In genomic region chr16:29838981-29839661, GRCm38 (mm10) we compare ENCODE assay signal across 8 mouse cellular contexts.
DNase-seq lines count a peak whose midpoint lies in the region; ATAC-seq and TF ChIP-seq lines count a peak whose summit lies in the region.

No protein-coding gene starts in this region.

- peaks cover 53% of the 10 kb centered on the region for H3K4me1 ChIP-seq in embryonic facial prominence, embryonic 10.5 days
- H3K4me1 ChIP-seq in kidney, adult 2 months (ENCODE audit: control insufficient read depth, insufficient read depth, low read length), result no peaks in the 10 kb centered on the region
- peaks cover 36% of the 10 kb centered on the region for H3K4me1 ChIP-seq in limb, embryonic 13.5 days
- peaks cover 20% of the 10 kb centered on the region for H3K4me1 ChIP-seq in midbrain, embryonic 16.5 days (ENCODE audit: control insufficient read depth, insufficient read depth, low read length)
- H3K4me1 ChIP-seq in stomach, embryonic 16.5 days (ENCODE audit: control insufficient read depth, insufficient read depth, low read length), result peaks cover 16% of the 10 kb centered on the region

- TF ChIP-seq CTCF in kidney, adult 2 months (conservative IDR thresholded peaks at IDR 0.05; ENCODE audit: insufficient read depth, insufficient read length, low read depth, low read length), result no peak

- H3K4me2 ChIP-seq in limb, embryonic 13.5 days (replicated peaks), result peak overlapping the region; percentile 63
- peak overlapping the region; percentile 65 for H3K4me2 ChIP-seq in midbrain, embryonic 16.5 days (ENCODE audit: low read length)
- peak overlapping the region; percentile 59 for H3K4me2 ChIP-seq in stomach, embryonic 16.5 days (ENCODE audit: low read depth, low read length)

- no peaks in the 10 kb centered on the region for H3K9me3 ChIP-seq in embryonic facial prominence, embryonic 10.5 days
- H3K9me3 ChIP-seq in limb, embryonic 13.5 days, result no peaks in the 10 kb centered on the region
- H3K9me3 ChIP-seq in midbrain, embryonic 16.5 days (replicated peaks; ENCODE audit: control insufficient read depth, low read length, poor library complexity, severe bottlenecking), result no peaks in the 10 kb centered on the region
- no peaks in the 10 kb centered on the region for H3K9me3 ChIP-seq in stomach, embryonic 16.5 days (replicated peaks; ENCODE audit: control insufficient read depth, low read length)

- DNase-seq in spleen, adult 18-20 months, result peak; percentile 18 to 48
- DNase-seq in spleen, adult 12 weeks (ENCODE audit: low spot score), result no peak
- peak; percentile 83 for DNase-seq in embryonic facial prominence, embryonic 10.5 days (ENCODE audit: low spot score)
- peak; percentile 41 for DNase-seq in kidney, adult 2 months

- peaks cover 56% of the 10 kb centered on the region for H3K27me3 ChIP-seq in embryonic facial prominence, embryonic 10.5 days (replicated peaks; ENCODE audit: low read depth, poor library complexity, severe bottlenecking)
- no peaks in the 10 kb centered on the region for H3K27me3 ChIP-seq in kidney, adult 2 months (replicated peaks; ENCODE audit: control insufficient read depth, insufficient read depth, low read length)
- H3K27me3 ChIP-seq in limb, embryonic 13.5 days, result no peaks in the 10 kb centered on the region
- peaks cover 15% of the 10 kb centered on the region for H3K27me3 ChIP-seq in midbrain, embryonic 16.5 days (ENCODE audit: control insufficient read depth, insufficient read depth, low read depth, low read length)
- no peaks in the 10 kb centered on the region for H3K27me3 ChIP-seq in stomach, embryonic 16.5 days (ENCODE audit: control insufficient read depth, insufficient read depth, low read length)

- 5% methylated on average over 28 of the region's 28 CpGs for WGBS in embryonic facial prominence, embryonic 10.5 days
- WGBS in kidney, adult 2 months, result 12% methylated on average over 28 of the region's 28 CpGs
- WGBS in limb, embryonic 13.5 days, result 4% methylated on average over 28 of the region's 28 CpGs
- WGBS in midbrain, embryonic 16.5 days, result 5% methylated on average over 28 of the region's 28 CpGs
- 7% methylated on average over 28 of the region's 28 CpGs for WGBS in stomach, embryonic 16.5 days

- no peaks in the 10 kb centered on the region for H3K36me3 ChIP-seq in embryonic facial prominence, embryonic 10.5 days (replicated peaks)
- H3K36me3 ChIP-seq in kidney, adult 2 months (ENCODE audit: control insufficient read depth, insufficient read depth, low read length), result no peaks in the 10 kb centered on the region
- H3K36me3 ChIP-seq in limb, embryonic 13.5 days, result no peaks in the 10 kb centered on the region
- H3K36me3 ChIP-seq in midbrain, embryonic 16.5 days (ENCODE audit: control insufficient read depth, insufficient read depth, low read length), result no peaks in the 10 kb centered on the region
- no peaks in the 10 kb centered on the region for H3K36me3 ChIP-seq in stomach, embryonic 16.5 days (ENCODE audit: control insufficient read depth, insufficient read depth, low read length)

- TF ChIP-seq POLR2A in kidney, adult 2 months (IDR thresholded peaks at IDR 0.05; ENCODE audit: low read depth, low read length), result no peak

- H3K4me3 ChIP-seq in embryonic facial prominence, embryonic 10.5 days, result peak overlapping the region; percentile 49
- no peak overlapping the region for H3K4me3 ChIP-seq in kidney, adult 2 months (ENCODE audit: insufficient read depth, low read depth, low read length)
- peak overlapping the region; percentile 30 for H3K4me3 ChIP-seq in limb, embryonic 13.5 days
- H3K4me3 ChIP-seq in midbrain, embryonic 16.5 days (ENCODE audit: low read depth, low read length), result peak overlapping the region; percentile 34
- peak overlapping the region; percentile 42 for H3K4me3 ChIP-seq in stomach, embryonic 16.5 days (replicated peaks; ENCODE audit: low read length)

- peak overlapping the region; percentile 85 for H3K27ac ChIP-seq in embryonic facial prominence, embryonic 10.5 days (replicated peaks)
- no peak overlapping the region for H3K27ac ChIP-seq in kidney, adult 2 months (ENCODE audit: insufficient read depth, low read depth, low read length)
- H3K27ac ChIP-seq in limb, embryonic 13.5 days, result peak overlapping the region; percentile 87
- peak overlapping the region; percentile 36; the same call in 1 of the 2 replicates for H3K27ac ChIP-seq in midbrain, embryonic 16.5 days (ENCODE audit: low read length)
- peak overlapping the region; percentile 59 for H3K27ac ChIP-seq in stomach, embryonic 16.5 days (ENCODE audit: low read length)

- peak; percentile 76 for ATAC-seq in granulocyte monocyte progenitor cell, adult 5-6 weeks (replicated peaks; ENCODE audit: poor library complexity, severe bottlenecking)
- ATAC-seq in limb, embryonic 13.5 days (ENCODE audit: low FRiP score, low read depth), result peak; percentile 69
- peak; percentile 47 for ATAC-seq in midbrain, embryonic 16.5 days
- peak; percentile 57; the same call in 1 of the 2 replicates for ATAC-seq in stomach, embryonic 16.5 days (ENCODE audit: insufficient read depth, low FRiP score)

- H3K9ac ChIP-seq in limb, embryonic 13.5 days, result peak overlapping the region; percentile 54
- H3K9ac ChIP-seq in midbrain, embryonic 16.5 days (ENCODE audit: low read depth, low read length), result peak overlapping the region; percentile 54
- H3K9ac ChIP-seq in stomach, embryonic 16.5 days (ENCODE audit: low read length), result peak overlapping the region; percentile 69
